26 mouse cellular contexts compared by ENCODE assay signal in the genomic region with DNA sequence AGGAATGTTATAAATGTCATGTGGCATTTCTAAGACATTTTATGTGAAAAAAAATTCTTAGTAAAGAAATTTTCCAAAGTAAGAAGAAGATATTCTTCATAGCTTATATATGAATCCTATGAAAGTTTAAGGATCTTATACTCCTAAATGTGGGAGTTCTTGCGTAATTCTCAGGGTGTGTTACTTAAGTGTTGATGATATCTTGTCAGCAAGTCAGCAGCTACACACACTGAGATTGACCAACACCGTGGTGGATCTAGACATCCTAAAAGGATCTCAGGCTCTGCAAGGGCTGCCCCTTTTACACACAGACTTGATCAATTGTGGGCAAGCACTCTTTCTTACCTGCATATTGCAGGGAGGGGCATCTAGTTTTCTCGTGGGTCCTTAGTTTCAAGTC.
DNase-seq lines count a peak whose midpoint lies in the region; ATAC-seq and TF ChIP-seq lines count a peak whose summit lies in the region.
"Had no signal": no experiment of that assay in that cellular context is flagged by ENCODE, and none has a peak within 500 bp of the region (broad histone marks: within the 10 kb centered on the region; RNA-seq: fewer than 3 reads in every experiment).

No protein-coding gene starts in this region.

- ATAC-seq in lung, embryonic 16.5 days (ENCODE audit: low read depth): peak; percentile 68; the same call in 1 of the 2 replicates
- ATAC-seq: activated CD4-positive, CD25-positive, alpha-beta regulatory T cell, adult 4 months; CD4-positive, CD25-positive, alpha-beta regulatory T cell, adult 4 months; forebrain, embryonic 14.5 days; forebrain, embryonic 16.5 days; Patski had no signal

- H3K36me3 ChIP-seq in lung, embryonic 16.5 days (ENCODE audit: control insufficient read depth, insufficient read depth, low read length): no peaks in the 10 kb centered on the region
- no peaks in the 10 kb centered on the region for H3K36me3 ChIP-seq in thymus, adult 2 months (ENCODE audit: control insufficient read depth, insufficient read depth, low read length)
- H3K36me3 ChIP-seq: embryonic facial prominence, embryonic 10.5 days; embryonic facial prominence, embryonic 12.5 days; forebrain, embryonic 10.5 days; forebrain, embryonic 12.5 days; G1E had no signal

- H3K4me3 ChIP-seq in lung, embryonic 16.5 days (ENCODE audit: low read length): no peak overlapping the region
- no peak overlapping the region for H3K4me3 ChIP-seq in thymus, adult 2 months (ENCODE audit: control insufficient read depth, insufficient read depth, low read length)
- H3K4me3 ChIP-seq: embryonic facial prominence, embryonic 10.5 days; embryonic facial prominence, embryonic 12.5 days; forebrain, embryonic 10.5 days; forebrain, embryonic 12.5 days had no signal

- H3K9ac ChIP-seq in lung, embryonic 16.5 days (ENCODE audit: low read length): no peak overlapping the region
- H3K9ac ChIP-seq: embryonic facial prominence, embryonic 12.5 days; forebrain, embryonic 12.5 days had no signal

- H3K9me3 ChIP-seq in lung, embryonic 16.5 days (ENCODE audit: control insufficient read depth, low read length): no peaks in the 10 kb centered on the region
- H3K9me3 ChIP-seq: embryonic facial prominence, embryonic 10.5 days; embryonic facial prominence, embryonic 12.5 days; forebrain, embryonic 10.5 days; forebrain, embryonic 12.5 days had no signal

- 54% methylated on average over 3 of the region's 3 CpGs for WGBS in lung, embryonic 16.5 days
- 89% methylated on average over 3 of the region's 3 CpGs for WGBS in thymus, adult 2 months

- no peak overlapping the region for H3K27ac ChIP-seq in lung, embryonic 16.5 days (ENCODE audit: low read length)
- H3K27ac ChIP-seq in thymus, adult 2 months (ENCODE audit: control insufficient read depth, insufficient read depth, low read length): no peak overlapping the region
- H3K27ac ChIP-seq: embryonic facial prominence, embryonic 10.5 days; embryonic facial prominence, embryonic 12.5 days; forebrain, embryonic 10.5 days; forebrain, embryonic 12.5 days had no signal

- no peaks in the 10 kb centered on the region for H3K4me1 ChIP-seq in lung, embryonic 16.5 days (replicated peaks; ENCODE audit: control insufficient read depth, insufficient read depth, low read length)
- H3K4me1 ChIP-seq in thymus, adult 2 months (replicated peaks; ENCODE audit: control insufficient read depth, insufficient read depth, low read length): no peaks in the 10 kb centered on the region
- H3K4me1 ChIP-seq: embryonic facial prominence, embryonic 10.5 days; embryonic facial prominence, embryonic 12.5 days had no signal

- TF ChIP-seq POLR2A in thymus, adult 2 months (IDR thresholded peaks at IDR 0.05; ENCODE audit: control insufficient read depth, extremely low read depth, insufficient read depth, low read length, poor library complexity): no peak

- H3K4me2 ChIP-seq in lung, embryonic 16.5 days (ENCODE audit: low read depth, low read length): no peak overlapping the region
- H3K4me2 ChIP-seq: embryonic facial prominence, embryonic 12.5 days; forebrain, embryonic 12.5 days had no signal

- no peaks in the 10 kb centered on the region for H3K27me3 ChIP-seq in lung, embryonic 16.5 days (ENCODE audit: control insufficient read depth, insufficient read depth, low read depth, low read length)
- no peaks in the 10 kb centered on the region for H3K27me3 ChIP-seq in thymus, adult 2 months (ENCODE audit: control insufficient read depth, insufficient read depth, low read length)
- H3K27me3 ChIP-seq: CH12.LX; embryonic facial prominence, embryonic 12.5 days; forebrain, embryonic 12.5 days; Patski had no signal

- TF ChIP-seq CTCF in thymus, adult 2 months (IDR thresholded peaks at IDR 0.05; ENCODE audit: borderline replicate concordance, control insufficient read depth, extremely low read depth, insufficient read depth, low read length, poor library complexity): no peak

- no peak for DNase-seq in lung, adult 18-20 months
- DNase-seq in lung, postnatal 36 days: peak; percentile 7
- no peak for DNase-seq in lung, postnatal 25 days (ENCODE audit: low spot score)
- peak; percentile 30 for DNase-seq in fat pad, adult 2 months (ENCODE audit: extremely low read depth, low read depth, low spot score)
- no peak for DNase-seq in thymus, adult 2 months
- DNase-seq: adrenal gland, adult 8-10 months; adrenal gland, postnatal 14 days; adrenal gland, postnatal 36 days; B cell, adult 2 months; cerebellum, adult 11-12 months; cerebellum, adult 2 months; cerebellum, adult 9-10 months; cerebellum, postnatal 10 days; cerebellum, postnatal 25 days had no signal

Comparison
In these comparisons a context has a peak if more than half of its experiments do, and no peak if none do; other contexts are left out.
1. DNase-seq: peak in lung, postnatal 36 days (single experiment) and fat pad, adult 2 months (single experiment); none in lung, adult 18-20 months (0 of 2), lung, postnatal 25 days (single experiment) and thymus, adult 2 months (single experiment).